1 mouse cellular context compared by ENCODE assay signal in genomic region chr13:23689459-23689858, GRCm38 (mm10).
TF ChIP-seq lines count a peak whose summit lies in the region.

No protein-coding gene starts in this region.

TF ChIP-seq in MEL, 35 proteins besides CTCF, POLR2A, EP300 and RAD21:
- TF ChIP-seq E2F4 (IDR thresholded peaks at IDR 0.05; ENCODE audit: borderline replicate concordance, low read depth, low read length) = no peak
- TF ChIP-seq ZKSCAN1 (IDR thresholded peaks at IDR 0.05; ENCODE audit: low read depth, low read length) = no peak
- TF ChIP-seq TAL1 (IDR thresholded peaks at IDR 0.05; ENCODE audit: low read length) = peak; percentile 59
